Mouse (Mus musculus) liver, embryonic 14.5 days (tissue): ENCODE data around the gene Aldh6a1. TPM values are rescaled to one million over a fixed set of nuclear protein-coding genes. Genes with fewer than 3 reads are reported as not detected.
A peak's percentile ranks its signal among the peaks of the same experiment; 100 is the strongest.

Experiments
- ATAC-seq: fragments of 200-750 bp; cut with Nextera tagmentation; 2 replicates; pipeline ENCODE4 v1.8.0; 2017; ENCODE audit warnings: moderate number of reproducible peaks, mild to moderate bottlenecking, moderate library complexity; ENCODE audit not compliant: insufficient read depth
- DNase-seq, 3 experiments: peaks; one replicate each; pipeline ENCODE4 v3.0.0-alpha.2; 2012 to 2013; ENCODE audit warnings: low read depth in 3 of 3, low spot score in 3 of 3
- H3K27ac ChIP-seq: fragments of 300-500 bp; sonication (generic); 2 replicates; pipeline ENCODE4 v1.5.1; 2014; ENCODE audit warnings: moderate library complexity, mild to moderate bottlenecking, control low read depth, inconsistent platforms
- H3K27me3 ChIP-seq: fragments of 300-500 bp; sonication (generic); 2 replicates; pipeline ENCODE4 v1.6.1; 2014; ENCODE audit warnings: mild to moderate bottlenecking, low read length, moderate library complexity; ENCODE audit not compliant: control insufficient read depth, insufficient read depth
- H3K36me3 ChIP-seq: fragments of 300-500 bp; sonication (generic); replicated peaks from 2 replicates; pipeline ENCODE4 v1.6.1; 2014; ENCODE audit warnings: low read depth; ENCODE audit not compliant: control insufficient read depth, insufficient read depth
- H3K4me1 ChIP-seq, 2 experiments: fragments of 200-500 bp in 1 of 2; fragments of 300-500 bp in 1 of 2; sonication (generic) in 1 of 2; replicated peaks; 2 replicates each; pipeline ENCODE4 v1.6.1; 2012 to 2014; ENCODE audit warnings: antibody characterized with exemption in 1 of 2, inconsistent platforms in 1 of 2, low read length in 1 of 2; ENCODE audit not compliant: control insufficient read depth in 2 of 2, insufficient read depth in 2 of 2
- H3K4me2 ChIP-seq: fragments of 300-500 bp; sonication (generic); 2 replicates; pipeline ENCODE4 v1.6.1; 2014; ENCODE audit warnings: low read depth, mild to moderate bottlenecking, control low read depth, moderate library complexity
- H3K4me3 ChIP-seq, 2 experiments: fragments of 200-500 bp in 1 of 2; fragments of 300-500 bp in 1 of 2; sonication (generic) in 1 of 2; 2 replicates each; pipeline ENCODE4 v1.5.1; 2012 to 2014; ENCODE audit warnings: low read depth in 2 of 2, low read length in 2 of 2, mild to moderate bottlenecking in 2 of 2, control low read depth in 1 of 2, inconsistent platforms in 1 of 2, moderate library complexity in 1 of 2; ENCODE audit not compliant: insufficient read depth in 1 of 2
- H3K9ac ChIP-seq: fragments of 300-500 bp; sonication (generic); replicated peaks from 2 replicates; pipeline ENCODE4 v1.6.1; 2014; ENCODE audit warnings: mild to moderate bottlenecking, control low read depth, moderate library complexity
- H3K9me3 ChIP-seq: fragments of 300-500 bp; sonication (generic); 2 replicates; pipeline ENCODE4 v1.6.1; 2016; ENCODE audit warnings: low read length, mixed read lengths; ENCODE audit not compliant: control insufficient read depth
- CTCF ChIP-seq: IDR thresholded peaks from 2 replicates; pipeline ENCODE4 v1.5.1; 2016; ENCODE audit warnings: antibody characterized with exemption, low read depth, control low read depth
- EP300 ChIP-seq: IDR thresholded peaks from 2 replicates; pipeline ENCODE4 v1.6.1; 2016; ENCODE audit warnings: antibody characterized with exemption, low read depth
- WGBS: fragments of 180-500 bp; shearing (Covaris S2); extraction: QIAGEN DNeasy Blood & Tissue Kit; methylation state at CpG from one replicate; pipeline ENCODE4 v1.1.7; 2014; ENCODE audit not compliant: insufficient replicate concordance; 5-methylcytosine and 5-hydroxymethylcytosine counted together
- polyA plus RNA-seq, 2 experiments: library from polyadenylated mRNA; depleted of rRNA in 1 of 2; stranded (reverse) in 1 of 2; unstranded in 1 of 2; fragments of >200 nt; fragmentation: Nextera tagmentation in 1 of 2; extraction: Ambion mirVana in 1 of 2; gene quantifications; 2 replicates each; pipeline versions ENCODE4 v1.2.1 to v1.2.3; 2012 to 2014

Aldh6a1 gene
- polyA plus RNA-seq, 2 experiments, result 10.4 to 24.9 TPM

DNA sequence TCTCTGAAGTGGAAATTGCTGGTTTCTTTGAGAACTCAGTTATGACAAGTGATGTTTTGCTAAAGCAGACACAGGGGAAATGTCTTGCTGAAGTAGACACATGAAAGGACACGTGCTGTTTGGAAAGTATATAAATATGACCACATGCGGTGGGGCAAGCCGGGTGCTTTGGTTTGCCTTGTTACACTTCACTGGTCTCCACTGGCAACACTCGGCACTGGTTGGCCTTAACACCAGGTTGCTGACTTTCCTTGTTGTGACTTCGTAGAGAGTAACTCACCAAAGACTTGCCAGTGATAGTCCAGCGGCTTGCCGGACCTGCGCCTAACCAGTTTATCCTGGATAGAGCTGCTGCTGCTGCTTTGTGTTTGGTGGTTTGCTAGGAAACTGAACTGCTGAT is 62.7 kb downstream of the Aldh6a1 start:
- no peak for TF ChIP-seq EP300
- TF ChIP-seq CTCF, result no peak
- H3K9ac ChIP-seq, result no peak overlapping the region
- no peak overlapping the region for H3K27ac ChIP-seq
- H3K4me1 ChIP-seq, result peaks cover 0 to 22% of the 10 kb centered on the region in 2 experiments
- ATAC-seq (no peak), DNase-seq (no peak)
- WGBS, result 82% methylated on average over 8 of the region's 8 CpGs
- no peak overlapping the region for H3K4me3 ChIP-seq
- no peaks in the 10 kb centered on the region for H3K36me3 ChIP-seq
- no peaks in the 10 kb centered on the region for H3K27me3 ChIP-seq
- H3K9me3 ChIP-seq, result no peaks in the 10 kb centered on the region
- no peak overlapping the region for H3K4me2 ChIP-seq

DNA sequence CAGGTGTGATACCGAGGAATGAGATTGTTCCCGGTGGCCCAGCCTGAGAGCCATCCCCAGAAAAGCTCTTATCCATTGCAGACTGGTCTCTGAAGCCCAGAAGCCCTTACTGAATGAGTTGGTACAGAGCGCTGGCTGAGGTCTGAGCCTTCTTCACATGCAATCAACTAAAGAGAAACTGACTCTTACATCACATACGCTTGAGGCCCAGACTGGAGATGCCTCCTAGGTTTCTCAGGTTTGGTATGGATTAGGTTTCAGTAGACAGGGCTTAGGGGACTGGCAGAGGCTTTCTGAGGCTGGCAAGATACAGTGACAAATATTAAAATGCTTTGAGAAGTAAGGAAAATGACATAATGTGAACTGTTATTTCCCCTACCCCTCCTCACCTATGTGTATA is 65.4 kb downstream of the Aldh6a1 start:
- no peaks in the 10 kb centered on the region for H3K9me3 ChIP-seq
- no peak overlapping the region for H3K4me2 ChIP-seq
- TF ChIP-seq EP300 (no peak), CTCF (no peak)
- ATAC-seq (no peak), DNase-seq (no peak)
- no peak overlapping the region for H3K9ac ChIP-seq
- H3K27me3 ChIP-seq, result no peaks in the 10 kb centered on the region
- H3K36me3 ChIP-seq, result no peaks in the 10 kb centered on the region
- 82% methylated on average over 4 of the region's 4 CpGs for WGBS
- no peak overlapping the region for H3K4me3 ChIP-seq
- peaks cover 0 to 23% of the 10 kb centered on the region in 2 experiments for H3K4me1 ChIP-seq
- H3K27ac ChIP-seq, result no peak overlapping the region

DNA sequence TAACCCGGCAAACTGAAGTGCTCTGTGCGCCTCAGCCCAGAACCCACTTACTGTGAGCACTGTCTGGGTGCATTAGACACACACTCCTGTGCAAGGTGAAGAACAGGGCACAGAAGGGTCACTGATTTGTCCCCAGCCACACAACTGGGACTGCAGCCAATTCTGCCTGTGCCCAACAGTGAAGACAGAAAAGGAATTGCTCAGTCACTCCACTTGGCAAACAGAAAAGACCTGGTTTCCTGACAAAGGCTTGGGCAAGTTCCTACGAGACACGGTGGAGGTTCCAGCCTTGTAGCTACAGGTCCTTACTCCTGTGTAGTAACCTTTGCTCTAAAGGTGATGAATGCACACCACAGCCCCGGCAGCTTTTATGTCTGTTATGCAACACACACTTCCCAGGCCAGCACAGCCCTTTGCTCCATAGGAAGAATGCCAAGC is 66.1 kb downstream of the Aldh6a1 start:
- ATAC-seq (peak; percentile 48; the same call in 1 of the 2 replicates), DNase-seq (no peak)
- 71% methylated on average over 5 of the region's 5 CpGs for WGBS
- H3K27ac ChIP-seq, result no peak overlapping the region; the same call in 1 of the 2 replicates
- TF ChIP-seq EP300 (no peak), CTCF (no peak)
- H3K4me3 ChIP-seq, result no peak overlapping the region
- no peaks in the 10 kb centered on the region for H3K9me3 ChIP-seq
- H3K4me2 ChIP-seq, result no peak overlapping the region
- H3K4me1 ChIP-seq, result peaks cover 0 to 23% of the 10 kb centered on the region in 2 experiments
- H3K9ac ChIP-seq, result no peak overlapping the region
- H3K36me3 ChIP-seq, result no peaks in the 10 kb centered on the region
- no peaks in the 10 kb centered on the region for H3K27me3 ChIP-seq

DNA sequence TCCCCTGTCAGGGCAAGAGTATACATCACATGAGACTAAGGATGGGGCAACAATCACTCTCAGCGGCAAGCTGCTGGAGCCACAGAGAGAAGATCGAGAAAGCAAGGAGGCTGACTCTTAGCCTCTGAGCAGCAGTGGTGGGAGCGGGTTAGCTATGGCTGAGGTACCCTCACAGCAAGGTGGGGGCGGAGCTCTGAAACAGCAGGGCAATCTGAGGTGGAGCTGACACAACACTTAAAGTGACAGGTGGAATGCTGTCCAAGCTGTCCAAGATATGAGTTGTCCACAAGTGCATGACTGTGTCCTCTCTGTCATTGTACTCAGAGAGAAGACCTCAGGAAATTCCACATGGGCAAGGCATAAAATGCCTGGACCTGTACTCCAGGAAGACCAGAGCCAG is 68.4 kb downstream of the Aldh6a1 start:
- 74% methylated on average over 4 of the region's 4 CpGs for WGBS
- DNase-seq, result no peak
- TF ChIP-seq CTCF (no peak), EP300 (no peak)

More for the DNA sequence above, 68.4 kb downstream of the Aldh6a1 start:
- no peaks in the 10 kb centered on the region for H3K27me3 ChIP-seq
- H3K4me2 ChIP-seq, result no peak overlapping the region
- peaks cover 0 to 12% of the 10 kb centered on the region in 2 experiments for H3K4me1 ChIP-seq
- H3K27ac ChIP-seq, result no peak overlapping the region
- no peak overlapping the region for H3K4me3 ChIP-seq
- ATAC-seq, result no peak
- H3K36me3 ChIP-seq, result no peaks in the 10 kb centered on the region; the same call in 1 of the 2 replicates
- no peak overlapping the region for H3K9ac ChIP-seq
- H3K9me3 ChIP-seq, result no peaks in the 10 kb centered on the region

Other genes starting within 250 kb of the Aldh6a1 start
- gene Elmsan1, start 232.1 kb downstream of the Aldh6a1 start, polyA plus RNA-seq (2012; rRNA removed), result 3.9 and 4.3 TPM in 2 replicates
- 4.5 and 5.1 TPM in 2 replicates for gene Elmsan1, start 232.1 kb downstream of the Aldh6a1 start, polyA plus RNA-seq (2014; fragmentation: Nextera tagmentation; extraction: Ambion mirVana)
- 7.4 and 13.3 TPM in 2 replicates for gene Ptgr2, start 165.8 kb downstream of the Aldh6a1 start, polyA plus RNA-seq (2012; rRNA removed)
- gene Ptgr2, start 165.8 kb downstream of the Aldh6a1 start, polyA plus RNA-seq (2014; fragmentation: Nextera tagmentation; extraction: Ambion mirVana), result 22.9 and 24.1 TPM in 2 replicates
- gene Zfp410, start 134.2 kb downstream of the Aldh6a1 start, polyA plus RNA-seq (2012; rRNA removed), result 19.1 and 23.6 TPM in 2 replicates
- 35.1 and 37.3 TPM in 2 replicates for gene Zfp410, start 134.2 kb downstream of the Aldh6a1 start, polyA plus RNA-seq (2014; fragmentation: Nextera tagmentation; extraction: Ambion mirVana)
- 22.0 and 27.2 TPM in 2 replicates for gene Coq6, start 89.3 kb downstream of the Aldh6a1 start, polyA plus RNA-seq (2012; rRNA removed)
- gene Coq6, start 89.3 kb downstream of the Aldh6a1 start, polyA plus RNA-seq (2014; fragmentation: Nextera tagmentation; extraction: Ambion mirVana), result 22.5 and 27.6 TPM in 2 replicates
- gene Fam161b, start 89.2 kb downstream of the Aldh6a1 start, polyA plus RNA-seq (2012; rRNA removed), result 1.3 and 1.5 TPM in 2 replicates
- gene Fam161b, start 89.2 kb downstream of the Aldh6a1 start, polyA plus RNA-seq (2014; fragmentation: Nextera tagmentation; extraction: Ambion mirVana), result 0.68 and 0.81 TPM in 2 replicates
- 4.3 and 4.9 TPM in 2 replicates for gene Entpd5, start 42.0 kb downstream of the Aldh6a1 start, polyA plus RNA-seq (2012; rRNA removed)
- 10.0 and 10.2 TPM in 2 replicates for gene Entpd5, start 42.0 kb downstream of the Aldh6a1 start, polyA plus RNA-seq (2014; fragmentation: Nextera tagmentation; extraction: Ambion mirVana)
- gene Bbof1, start 41.9 kb downstream of the Aldh6a1 start, polyA plus RNA-seq (2012; rRNA removed), result 0.12 and 0.33 TPM in 2 replicates
- gene Bbof1, start 41.9 kb downstream of the Aldh6a1 start, polyA plus RNA-seq (2014; fragmentation: Nextera tagmentation; extraction: Ambion mirVana), result 0.25 and 0.44 TPM in 2 replicates
- gene Rnf113a2, start 33.8 kb downstream of the Aldh6a1 start, polyA plus RNA-seq (2012; rRNA removed), result 5.4 and 10.0 TPM in 2 replicates
- 12.8 and 13.2 TPM in 2 replicates for gene Rnf113a2, start 33.8 kb downstream of the Aldh6a1 start, polyA plus RNA-seq (2014; fragmentation: Nextera tagmentation; extraction: Ambion mirVana)
- gene Lin52, start 418 bp upstream of the Aldh6a1 start, polyA plus RNA-seq (2012; rRNA removed), result 7.4 and 10.8 TPM in 2 replicates
- 10.4 and 12.1 TPM in 2 replicates for gene Lin52, start 418 bp upstream of the Aldh6a1 start, polyA plus RNA-seq (2014; fragmentation: Nextera tagmentation; extraction: Ambion mirVana)
- gene Vsx2, start 118.8 kb upstream of the Aldh6a1 start, polyA plus RNA-seq (2012; rRNA removed), result not detected in 2 replicates
- gene Vsx2, start 118.8 kb upstream of the Aldh6a1 start, polyA plus RNA-seq (2014; fragmentation: Nextera tagmentation; extraction: Ambion mirVana), result not detected in 2 replicates
- 3.4 and 3.7 TPM in 2 replicates for gene Abcd4, start 166.4 kb upstream of the Aldh6a1 start, polyA plus RNA-seq (2012; rRNA removed)
- 1.5 and 1.6 TPM in 2 replicates for gene Abcd4, start 166.4 kb upstream of the Aldh6a1 start, polyA plus RNA-seq (2014; fragmentation: Nextera tagmentation; extraction: Ambion mirVana)
- not detected in 2 replicates for gene Vrtn, start 190.0 kb upstream of the Aldh6a1 start, polyA plus RNA-seq (2012; rRNA removed)
- gene Vrtn, start 190.0 kb upstream of the Aldh6a1 start, polyA plus RNA-seq (2014; fragmentation: Nextera tagmentation; extraction: Ambion mirVana), result not detected in 2 replicates
- gene Syndig1l, start 247.8 kb upstream of the Aldh6a1 start, polyA plus RNA-seq (2012; rRNA removed), result 0.04 and 0.06 TPM in 2 replicates
- 0.08 and 0.14 TPM in 2 replicates for gene Syndig1l, start 247.8 kb upstream of the Aldh6a1 start, polyA plus RNA-seq (2014; fragmentation: Nextera tagmentation; extraction: Ambion mirVana)